Comparison of ENCODE assay signal across 16 mouse cellular contexts in the genomic region with DNA sequence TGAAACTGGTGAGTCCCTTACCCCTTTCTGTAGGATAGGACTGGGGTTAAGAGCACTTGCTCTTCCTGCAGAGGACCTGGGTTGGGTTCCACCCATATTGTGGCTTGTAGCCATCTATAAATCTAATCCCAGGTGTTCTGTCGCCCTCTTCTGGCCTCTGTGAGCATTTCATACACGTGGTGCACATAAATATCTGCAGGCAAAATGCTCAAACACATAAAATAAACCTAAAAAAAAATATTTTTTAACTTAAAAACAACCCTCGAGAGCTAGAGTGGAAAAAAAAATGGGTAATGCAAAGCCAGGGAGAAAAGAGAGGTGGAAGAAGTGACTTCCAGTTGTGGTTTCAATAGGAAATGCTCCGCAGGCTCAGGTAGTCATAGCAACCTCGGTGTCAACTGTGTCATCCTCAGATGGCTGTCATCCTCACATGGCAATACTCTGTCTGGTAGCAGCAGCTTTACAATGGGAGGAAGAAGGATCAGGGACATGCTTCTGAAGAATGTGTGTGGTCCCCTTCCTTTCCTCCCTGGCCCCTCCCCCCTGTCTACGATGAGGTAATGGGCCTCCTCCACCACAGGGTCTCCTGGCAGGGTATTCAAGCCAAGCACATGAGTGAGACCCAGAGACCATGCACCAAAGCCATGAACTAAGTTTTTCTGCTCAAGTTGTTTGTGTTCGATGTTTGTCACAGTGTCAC. TPM values are rescaled to one million over a fixed set of nuclear protein-coding genes. Genes with fewer than 3 reads are reported as not detected.
A peak's percentile ranks its signal among the peaks of the same experiment; 100 is the strongest.
DNase-seq lines count a peak whose midpoint lies in the region; ATAC-seq and TF ChIP-seq lines count a peak whose summit lies in the region.
"Had no signal": no experiment of that assay in that cellular context is flagged by ENCODE, and none has a peak within 500 bp of the region (broad histone marks: within the 10 kb centered on the region; RNA-seq: fewer than 3 reads in every experiment).

No protein-coding gene starts in this region.

- H3K4me1 ChIP-seq in intestine, postnatal 0 days (replicated peaks; ENCODE audit: control insufficient read depth, insufficient read depth, low read length) = no peaks in the 10 kb centered on the region
- no peaks in the 10 kb centered on the region for H3K4me1 ChIP-seq in intestine, embryonic 15.5 days (replicated peaks)
- H3K4me1 ChIP-seq: stomach, embryonic 15.5 days had no signal

- CTCF ChIA-PET in Patski (lab: Charles Lee) = interaction anchor here (1.4 kb wide), 1 partner anchor 71 kb away, joined by 7 read pairs; no protein-coding TSS in a partner anchor

- H3K9ac ChIP-seq in intestine, postnatal 0 days (ENCODE audit: low read depth, low read length) = no peak overlapping the region
- H3K9ac ChIP-seq in intestine, embryonic 15.5 days = no peak overlapping the region
- H3K9ac ChIP-seq: stomach, embryonic 15.5 days had no signal

- 63% methylated on average over 7 of the region's 7 CpGs for WGBS in intestine, postnatal 0 days
- 66% methylated on average over 7 of the region's 7 CpGs for WGBS in intestine, embryonic 15.5 days

- H3K9me3 ChIP-seq in intestine, postnatal 0 days (ENCODE audit: control insufficient read depth) = no peaks in the 10 kb centered on the region
- H3K9me3 ChIP-seq in intestine, embryonic 15.5 days = no peaks in the 10 kb centered on the region
- H3K9me3 ChIP-seq: stomach, embryonic 15.5 days had no signal

- ATAC-seq in intestine, postnatal 0 days = no peak
- no peak for ATAC-seq in intestine, embryonic 15.5 days
- no peak for ATAC-seq in Patski
- ATAC-seq: intestine, embryonic 16.5 days had no signal

- TF ChIP-seq CTCF in intestine, postnatal 0 days (IDR thresholded peaks at IDR 0.05; ENCODE audit: low read depth) = peak; percentile 53
- peak; percentile 43 for TF ChIP-seq CTCF in Patski (IDR thresholded peaks at IDR 0.05)

- no peak overlapping the region for H3K4me2 ChIP-seq in intestine, postnatal 0 days (replicated peaks; ENCODE audit: low read depth)
- no peak overlapping the region for H3K4me2 ChIP-seq in intestine, embryonic 15.5 days (replicated peaks)
- H3K4me2 ChIP-seq: stomach, embryonic 15.5 days had no signal

- no peak overlapping the region for H3K4me3 ChIP-seq in intestine, postnatal 0 days (ENCODE audit: low read depth, low read length)
- H3K4me3 ChIP-seq in intestine, embryonic 15.5 days (replicated peaks) = no peak overlapping the region
- H3K4me3 ChIP-seq: erythroblast, embryonic 14.5 days; stomach, embryonic 15.5 days had no signal

- no peaks in the 10 kb centered on the region for H3K27me3 ChIP-seq in intestine, postnatal 0 days (replicated peaks; ENCODE audit: control insufficient read depth, insufficient read depth, low read length)
- no peaks in the 10 kb centered on the region for H3K27me3 ChIP-seq in intestine, embryonic 15.5 days (replicated peaks)
- no peaks in the 10 kb centered on the region for H3K27me3 ChIP-seq in Patski
- H3K27me3 ChIP-seq in splenic B cell, adult 2 months (ENCODE audit: control insufficient read depth, insufficient read depth, low read length, poor library complexity, severe bottlenecking) = no peaks in the 10 kb centered on the region

- in situ Hi-C loops in Patski (cut with MboI; ENCODE audit: low pct_unique_long_range_greater_than_20kb) = loop anchor here (5.0 kb wide), 1 partner anchor 63 kb away; a partner anchor contains a TSS

- DNase-seq in thymus, postnatal 0 days (ENCODE audit: low spot score) = peak; percentile 32
- DNase-seq in thymus, adult 18-20 months = no peak
- no peak for DNase-seq in Patski (ENCODE audit: low read depth, low spot score)
- DNase-seq in splenic B cell, adult 2 months (ENCODE audit: low read depth, low spot score) = peak; percentile 31
- DNase-seq in spleen, adult 18-20 months = no peak
- no peak for DNase-seq in gastrocnemius, adult 8-10 months (ENCODE audit: low spot score in 2 of 2)
- DNase-seq: adrenal gland, postnatal 10 days; cerebellum, adult 11 months; heart, postnatal 14 days; right cerebral cortex, postnatal 4 days had no signal

- H3K36me3 ChIP-seq in intestine, postnatal 0 days (ENCODE audit: control insufficient read depth, insufficient read depth) = no peaks in the 10 kb centered on the region
- H3K36me3 ChIP-seq in intestine, embryonic 15.5 days = no peaks in the 10 kb centered on the region
- H3K36me3 ChIP-seq in splenic B cell, adult 2 months (ENCODE audit: control insufficient read depth, insufficient read depth, low read length, poor library complexity, severe bottlenecking) = no peaks in the 10 kb centered on the region
- H3K36me3 ChIP-seq: stomach, embryonic 15.5 days had no signal

- POLR2A ChIA-PET in Patski (lab: Charles Lee) = no interaction called here

- H3K27ac ChIP-seq in intestine, postnatal 0 days (ENCODE audit: low read depth, low read length) = no peak overlapping the region
- H3K27ac ChIP-seq in intestine, embryonic 15.5 days = no peak overlapping the region
- H3K27ac ChIP-seq: macrophage; stomach, embryonic 15.5 days had no signal

RNA-seq across cellular contexts. Expression of a gene that starts 4.2 kb away (rescaled TPM):
- polyA plus RNA-seq in intestine, postnatal 0 days (2015; fragmentation: Nextera tagmentation; extraction: Ambion mirVana) = 10.2 and 10.4 TPM in 2 replicates
- 19.8 and 22.0 TPM in 2 replicates for polyA plus RNA-seq in intestine, embryonic 15.5 days (2015; fragmentation: Nextera tagmentation; extraction: Ambion mirVana)
- 22.7 and 29.0 TPM in 2 replicates for polyA plus RNA-seq in thymus, postnatal 0 days (2015; fragmentation: Nextera tagmentation; extraction: Ambion mirVana)
- polyA plus RNA-seq in Patski (2021) = 18.7 TPM
- 1 to 10 TPM; 5.2 to 9.0 (median 7.5) TPM for total RNA-seq in gastrocnemius, adult 8-10 months (2022)

Comparison
In these comparisons a context has a peak if more than half of its experiments do, and no peak if none do; other contexts are left out.
1. DNase-seq: peak in thymus, postnatal 0 days (single experiment) and splenic B cell, adult 2 months (single experiment); none in thymus, adult 18-20 months (0 of 2), Patski (single experiment), spleen, adult 18-20 months (0 of 2) and gastrocnemius, adult 8-10 months (0 of 2).